Mouse (Mus musculus): Measurements from ENCODE around the gene Ubfd1. TPM values are rescaled to one million over a fixed set of nuclear protein-coding genes. Genes with fewer than 3 reads are reported as not detected.

Gene Ubfd1
- total RNA-seq, 2 experiments from 2014 or later, result 51.0 to 53.7 TPM

- no peak for DNase-seq (ENCODE audit: low spot score in 2 of 2)
These were observed 14.1 kb downstream of the Ubfd1 start for GRCm38 (mm10) chr7:122081071-122081470.

- no peak for DNase-seq (ENCODE audit: low spot score in 2 of 2)
These were observed 20.4 kb downstream of the Ubfd1 start for GRCm38 (mm10) chr7:122087195-122087982.

GRCm38 (mm10) chr7:122094564-122095330 lies 27.8 kb downstream of the Ubfd1 start:
- no peak for DNase-seq (ENCODE audit: low spot score in 2 of 2)

- DNase-seq (ENCODE audit: low spot score in 2 of 2), result no peak
These were observed 31.0 kb downstream of the Ubfd1 start for GRCm38 (mm10) chr7:122098009-122098408.

GRCm38 (mm10) chr7:122099222-122099621 lies 32.2 kb downstream of the Ubfd1 start:
- no peak for DNase-seq (ENCODE audit: low spot score in 2 of 2)

- DNase-seq (ENCODE audit: low spot score in 2 of 2), result peak in 1 of 2 experiments; percentile 52
These were observed 34.2 kb downstream of the Ubfd1 start for GRCm38 (mm10) chr7:122101014-122101746.

- peak; percentile 55 to 62 for DNase-seq (ENCODE audit: low spot score in 2 of 2)
These were observed 34.8 kb downstream of the Ubfd1 start, which contains the start of gene Ndufab1 for GRCm38 (mm10) chr7:122101747-122102244. Gene Ndufab1, minus strand, starts transcription at chr7:122101886.

GRCm38 (mm10) chr7:122108206-122108605 lies 41.2 kb downstream of the Ubfd1 start:
- DNase-seq (ENCODE audit: low spot score in 2 of 2), result no peak

- DNase-seq (ENCODE audit: low spot score in 2 of 2), result no peak
These were observed 56.5 kb downstream of the Ubfd1 start for GRCm38 (mm10) chr7:122123518-122123917.

- DNase-seq (ENCODE audit: low spot score in 2 of 2), result no peak
These were observed 58.7 kb downstream of the Ubfd1 start for GRCm38 (mm10) chr7:122125636-122126035.

- no peak for DNase-seq (ENCODE audit: low spot score in 2 of 2)
These were observed 60.0 kb downstream of the Ubfd1 start for GRCm38 (mm10) chr7:122126946-122127345.

Other genes starting within 250 kb of the Ubfd1 start
- 1 to 10 TPM in 1 of 2 experiments, under 1 TPM in 1; 0.96 to 9.5 TPM for gene Scnn1b, start 202.1 kb upstream of the Ubfd1 start, total RNA-seq (2021)
- gene Cog7, start 85.5 kb upstream of the Ubfd1 start, total RNA-seq (2021), result 10 to 100 TPM; 31.1 to 32.6 TPM
- 10 to 100 TPM; 34.2 to 43.2 TPM for gene Gga2, start 46.0 kb upstream of the Ubfd1 start, total RNA-seq (2021)
- gene Ears2, start 88 bp downstream of the Ubfd1 start, total RNA-seq (2021), result 10 to 100 TPM; 20.5 to 20.8 TPM
- 100 to 1,000 TPM; 367 to 408 TPM for gene Ndufab1, start 34.7 kb downstream of the Ubfd1 start, total RNA-seq (2021)
- gene Palb2, start 65.8 kb downstream of the Ubfd1 start, total RNA-seq (2021), result 1 to 10 TPM; 7.1 to 8.1 TPM
- gene Dctn5, start 65.9 kb downstream of the Ubfd1 start, total RNA-seq (2021), result 10 to 100 TPM; 70.7 to 72.0 TPM
- gene Plk1, start 92.3 kb downstream of the Ubfd1 start, total RNA-seq (2021), result 10 to 100 TPM; 25.3 to 27.3 TPM
- under 1 TPM in 1 of 2 experiments, not detected in 1; 0.22 TPM for gene Ern2, start 119.0 kb downstream of the Ubfd1 start, total RNA-seq (2021)
- gene Chp2, start 152.3 kb downstream of the Ubfd1 start, total RNA-seq (2021), result 1 to 10 TPM; 2.5 to 4.9 TPM
- gene Prkcb, start 221.6 kb downstream of the Ubfd1 start, total RNA-seq (2021), result 10 to 100 TPM; 20.8 to 22.0 TPM